Mouse (Mus musculus): Measurements from ENCODE around the gene Gzmb. TPM values are rescaled to one million over a fixed set of nuclear protein-coding genes. Genes with fewer than 3 reads are reported as not detected.
"Not testable (repeated sequence)": the region's sequence is repeated elsewhere in the genome, so short reads cannot be mapped to it uniquely, and the experiment has no call there.

The Gzmb gene
- polyA plus RNA-seq, 1 experiment from 2014 or later = not detected

DNA sequence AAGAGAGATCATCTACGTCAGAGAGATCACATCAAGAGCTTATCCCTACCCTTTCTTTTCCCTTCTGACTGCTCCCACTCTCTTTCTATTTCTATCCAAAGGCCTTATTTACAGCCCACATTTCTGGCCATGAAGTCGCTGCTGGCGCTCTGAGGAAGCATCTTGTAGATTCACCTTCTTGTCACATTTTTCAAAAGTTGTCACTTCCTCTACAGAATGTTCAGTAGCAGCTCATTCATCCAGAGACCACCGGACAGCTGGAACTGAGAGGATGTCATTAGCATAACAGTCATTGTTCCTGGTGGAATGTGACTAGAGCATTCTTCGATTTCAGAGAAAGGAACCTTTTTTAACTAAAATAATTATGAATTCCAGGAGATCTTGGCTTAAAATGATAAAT is 26.6 kb upstream of the Gzmb start:
- no peak overlapping the region for H3K27ac ChIP-seq (replicated peaks; ENCODE audit: low read depth, low read length)
- no peaks in the 10 kb centered on the region for H3K4me1 ChIP-seq (ENCODE audit: control insufficient read depth, insufficient read depth, low read length)
- DNase-seq (ENCODE audit: low spot score) (peak; percentile 18), ATAC-seq (ENCODE audit: insufficient number of reproducible peaks, low FRiP score, low TSS enrichment, low read depth) (no peak)
- H3K9ac ChIP-seq (ENCODE audit: low read length) = no peak overlapping the region
- H3K9me3 ChIP-seq (ENCODE audit: control insufficient read depth, low read length) = no peaks in the 10 kb centered on the region
- 70% methylated on average over 5 of the region's 5 CpGs for WGBS
- H3K36me3 ChIP-seq (ENCODE audit: control insufficient read depth, insufficient read depth, low read length) = no peaks in the 10 kb centered on the region
- no peaks in the 10 kb centered on the region for H3K27me3 ChIP-seq (ENCODE audit: control insufficient read depth, insufficient read depth, low read length)
- no peak overlapping the region for H3K4me3 ChIP-seq (ENCODE audit: low read depth, low read length)
- H3K4me2 ChIP-seq (ENCODE audit: low read depth, severe bottlenecking) = no peak overlapping the region

DNA sequence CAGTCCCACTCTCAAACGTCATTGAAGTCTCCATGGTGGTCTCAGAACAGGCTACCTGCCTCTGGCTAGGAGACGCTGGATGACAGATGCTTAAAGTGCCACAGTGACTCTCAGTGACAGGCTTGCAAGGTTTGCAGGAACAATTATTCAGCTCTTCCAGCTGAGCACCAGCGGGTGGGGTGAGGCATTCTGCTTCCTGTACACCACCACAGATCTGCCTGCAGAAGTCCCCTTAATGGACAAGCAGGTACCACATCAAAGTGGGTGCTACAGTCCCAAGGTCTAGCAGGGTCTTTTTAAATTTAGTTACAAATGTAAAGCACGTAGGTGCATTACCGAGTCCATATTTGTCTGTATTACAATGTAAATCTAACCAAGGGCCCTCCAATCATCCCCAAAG is 25.7 kb upstream of the Gzmb start:
- WGBS = 79% methylated on average over 5 of the region's 5 CpGs
- peak; percentile 17 for DNase-seq (ENCODE audit: low spot score)
- H3K36me3 ChIP-seq (ENCODE audit: control insufficient read depth, insufficient read depth, low read length) = no peaks in the 10 kb centered on the region
- no peak for ATAC-seq (ENCODE audit: insufficient number of reproducible peaks, low FRiP score, low TSS enrichment, low read depth)
- H3K9ac ChIP-seq (ENCODE audit: low read length) = no peak overlapping the region
- no peak overlapping the region for H3K4me2 ChIP-seq (ENCODE audit: low read depth, severe bottlenecking)
- no peaks in the 10 kb centered on the region for H3K27me3 ChIP-seq (ENCODE audit: control insufficient read depth, insufficient read depth, low read length)
- no peaks in the 10 kb centered on the region for H3K4me1 ChIP-seq (ENCODE audit: control insufficient read depth, insufficient read depth, low read length)
- no peaks in the 10 kb centered on the region for H3K9me3 ChIP-seq (ENCODE audit: control insufficient read depth, low read length)
- H3K27ac ChIP-seq (replicated peaks; ENCODE audit: low read depth, low read length) = no peak overlapping the region
- no peak overlapping the region for H3K4me3 ChIP-seq (ENCODE audit: low read depth, low read length)

GRCm38 (mm10) chr14:56284356-56285325 is 22.6 kb upstream of the Gzmb start:
- H3K9me3 ChIP-seq (ENCODE audit: control insufficient read depth, low read length) = no peaks in the 10 kb centered on the region
- H3K36me3 ChIP-seq (ENCODE audit: control insufficient read depth, insufficient read depth, low read length) = no peaks in the 10 kb centered on the region
- H3K27ac ChIP-seq (replicated peaks; ENCODE audit: low read depth, low read length) = no peak overlapping the region
- WGBS = 78% methylated on average over 6 of the region's 6 CpGs
- no peak overlapping the region for H3K4me2 ChIP-seq (ENCODE audit: low read depth, severe bottlenecking)
- H3K4me3 ChIP-seq (ENCODE audit: low read depth, low read length) = no peak overlapping the region
- ATAC-seq (ENCODE audit: insufficient number of reproducible peaks, low FRiP score, low TSS enrichment, low read depth) (no peak), DNase-seq (ENCODE audit: low spot score) (peak; percentile 7)
- no peaks in the 10 kb centered on the region for H3K27me3 ChIP-seq (ENCODE audit: control insufficient read depth, insufficient read depth, low read length)
- H3K4me1 ChIP-seq (ENCODE audit: control insufficient read depth, insufficient read depth, low read length) = no peaks in the 10 kb centered on the region
- no peak overlapping the region for H3K9ac ChIP-seq (ENCODE audit: low read length)

DNA sequence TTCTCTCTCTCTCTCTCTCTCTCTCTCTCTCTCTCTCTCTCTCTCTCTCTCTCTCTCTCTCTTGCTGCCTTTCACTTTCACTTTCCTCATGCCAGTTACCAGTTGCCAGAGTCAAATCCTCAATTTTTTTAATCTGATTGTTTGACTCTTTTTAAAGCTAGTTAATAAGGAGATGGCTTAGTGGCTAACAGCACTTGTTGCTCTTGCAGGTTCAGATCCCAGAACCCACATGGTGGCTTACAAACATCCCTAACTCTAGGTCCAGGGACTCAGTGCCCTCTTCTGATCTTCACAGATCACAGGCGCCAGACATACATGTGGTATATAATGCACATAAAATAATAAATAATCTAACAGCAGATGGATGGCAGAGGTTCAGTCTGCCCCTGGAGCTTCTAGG is 21.8 kb upstream of the Gzmb start:
- Histone ChIP-seq H3K36me3 (ENCODE audit: control insufficient read depth, insufficient read depth, low read length) (no peaks in the 10 kb centered on the region), H3K9me3 (ENCODE audit: control insufficient read depth, low read length) (no peaks in the 10 kb centered on the region), H3K27ac (replicated peaks; ENCODE audit: low read depth, low read length) (no peak overlapping the region), H3K4me2 (ENCODE audit: low read depth, severe bottlenecking) (no peak overlapping the region), H3K9ac (ENCODE audit: low read length) (no peak overlapping the region), H3K4me1 (ENCODE audit: control insufficient read depth, insufficient read depth, low read length) (no peaks in the 10 kb centered on the region), H3K27me3 (ENCODE audit: control insufficient read depth, insufficient read depth, low read length) (no peaks in the 10 kb centered on the region), H3K4me3 (ENCODE audit: low read depth, low read length) (no peak overlapping the region)
- no peak for ATAC-seq (ENCODE audit: insufficient number of reproducible peaks, low FRiP score, low TSS enrichment, low read depth)
- no peak for DNase-seq (ENCODE audit: low spot score)
- WGBS = 88% methylated on average over 1 of the region's 1 CpGs

- WGBS = 78% methylated on average over 5 of the region's 5 CpGs
- Histone ChIP-seq H3K4me3 (ENCODE audit: low read depth, low read length) (no peak overlapping the region), H3K9ac (ENCODE audit: low read length) (no peak overlapping the region), H3K36me3 (ENCODE audit: control insufficient read depth, insufficient read depth, low read length) (no peaks in the 10 kb centered on the region), H3K27me3 (ENCODE audit: control insufficient read depth, insufficient read depth, low read length) (no peaks in the 10 kb centered on the region), H3K9me3 (ENCODE audit: control insufficient read depth, low read length) (no peaks in the 10 kb centered on the region), H3K27ac (replicated peaks; ENCODE audit: low read depth, low read length) (no peak overlapping the region), H3K4me1 (ENCODE audit: control insufficient read depth, insufficient read depth, low read length) (no peaks in the 10 kb centered on the region), H3K4me2 (ENCODE audit: low read depth, severe bottlenecking) (no peak overlapping the region)
- ATAC-seq (ENCODE audit: insufficient number of reproducible peaks, low FRiP score, low TSS enrichment, low read depth) = no peak
- no peak for DNase-seq (ENCODE audit: low spot score)
Observed at GRCm38 (mm10) chr14:56281090-56281489, 19.0 kb upstream of the Gzmb start.

DNA sequence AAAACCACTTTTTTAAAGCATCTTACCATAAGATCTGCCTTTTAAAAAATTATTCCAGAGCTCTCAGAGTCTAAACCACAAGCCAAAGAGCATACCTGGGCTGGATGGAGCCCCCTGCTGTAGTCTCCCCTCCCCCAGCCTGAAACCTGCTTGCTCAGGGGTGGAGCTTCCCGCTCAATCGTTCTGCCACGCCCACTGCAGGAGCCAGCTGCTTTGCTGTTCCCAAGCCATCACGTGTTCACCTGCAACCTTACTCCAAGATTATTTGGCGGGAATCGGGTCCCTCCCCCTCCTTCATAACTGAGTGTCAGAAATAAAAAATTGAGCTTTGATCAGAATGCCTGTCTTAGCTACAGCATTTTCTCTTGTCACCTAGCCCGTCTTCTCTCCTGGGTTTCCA is 16.6 kb upstream of the Gzmb start:
- not testable (repeated sequence) for H3K4me1 ChIP-seq (ENCODE audit: control insufficient read depth, insufficient read depth, low read length); H3K4me3 ChIP-seq (ENCODE audit: low read depth, low read length); H3K36me3 ChIP-seq (ENCODE audit: control insufficient read depth, insufficient read depth, low read length); H3K9ac ChIP-seq (ENCODE audit: low read length); DNase-seq (ENCODE audit: low spot score); H3K9me3 ChIP-seq (ENCODE audit: control insufficient read depth, low read length); H3K27me3 ChIP-seq (ENCODE audit: control insufficient read depth, insufficient read depth, low read length); ATAC-seq (ENCODE audit: insufficient number of reproducible peaks, low FRiP score, low TSS enrichment, low read depth); H3K27ac ChIP-seq (replicated peaks; ENCODE audit: low read depth, low read length); H3K4me2 ChIP-seq (ENCODE audit: low read depth, severe bottlenecking)
- 44% methylated on average over 7 of the region's 7 CpGs for WGBS

GRCm38 (mm10) chr14:56276096-56276495 is 14.0 kb upstream of the Gzmb start:
- H3K27ac ChIP-seq (replicated peaks; ENCODE audit: low read depth, low read length); H3K4me3 ChIP-seq (ENCODE audit: low read depth, low read length); H3K9ac ChIP-seq (ENCODE audit: low read length); ATAC-seq (ENCODE audit: insufficient number of reproducible peaks, low FRiP score, low TSS enrichment, low read depth); H3K36me3 ChIP-seq (ENCODE audit: control insufficient read depth, insufficient read depth, low read length); DNase-seq (ENCODE audit: low spot score); H3K4me1 ChIP-seq (ENCODE audit: control insufficient read depth, insufficient read depth, low read length); H3K9me3 ChIP-seq (ENCODE audit: control insufficient read depth, low read length); H3K27me3 ChIP-seq (ENCODE audit: control insufficient read depth, insufficient read depth, low read length); H3K4me2 ChIP-seq (ENCODE audit: low read depth, severe bottlenecking): not testable (repeated sequence)
- whole genome bisulfite sequencing = 74% methylated on average over 7 of the region's 7 CpGs

DNA sequence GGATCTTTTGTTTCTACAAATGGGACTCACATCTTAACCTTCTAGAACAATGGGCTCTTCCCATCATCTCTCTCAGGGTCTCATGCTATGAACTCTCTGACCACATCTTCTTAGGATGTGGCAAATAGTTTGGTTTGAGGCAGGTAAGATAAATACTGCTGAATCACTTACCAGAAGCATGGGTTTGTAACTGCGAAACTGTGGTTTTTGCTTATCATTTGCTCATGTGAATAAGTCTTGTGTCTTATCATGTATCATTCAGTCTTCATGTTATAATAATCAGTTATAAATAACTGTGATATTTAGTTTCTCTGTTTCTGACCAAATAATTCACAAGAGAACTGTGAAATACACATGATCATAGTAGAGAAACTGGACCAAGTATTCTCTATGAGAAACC is 4.0 kb upstream of the Gzmb start:
- Histone ChIP-seq H3K4me1 (ENCODE audit: control insufficient read depth, insufficient read depth, low read length) (no peaks in the 10 kb centered on the region), H3K36me3 (ENCODE audit: control insufficient read depth, insufficient read depth, low read length) (no peaks in the 10 kb centered on the region), H3K27me3 (ENCODE audit: control insufficient read depth, insufficient read depth, low read length) (no peaks in the 10 kb centered on the region), H3K27ac (replicated peaks; ENCODE audit: low read depth, low read length) (no peak overlapping the region), H3K9me3 (ENCODE audit: control insufficient read depth, low read length) (no peaks in the 10 kb centered on the region), H3K4me3 (ENCODE audit: low read depth, low read length) (no peak overlapping the region), H3K9ac (ENCODE audit: low read length) (no peak overlapping the region), H3K4me2 (ENCODE audit: low read depth, severe bottlenecking) (no peak overlapping the region)
- DNase-seq (ENCODE audit: low spot score) (no peak), ATAC-seq (ENCODE audit: insufficient number of reproducible peaks, low FRiP score, low TSS enrichment, low read depth) (no peak)
- WGBS = 95% methylated on average over 1 of the region's 1 CpGs

DNA sequence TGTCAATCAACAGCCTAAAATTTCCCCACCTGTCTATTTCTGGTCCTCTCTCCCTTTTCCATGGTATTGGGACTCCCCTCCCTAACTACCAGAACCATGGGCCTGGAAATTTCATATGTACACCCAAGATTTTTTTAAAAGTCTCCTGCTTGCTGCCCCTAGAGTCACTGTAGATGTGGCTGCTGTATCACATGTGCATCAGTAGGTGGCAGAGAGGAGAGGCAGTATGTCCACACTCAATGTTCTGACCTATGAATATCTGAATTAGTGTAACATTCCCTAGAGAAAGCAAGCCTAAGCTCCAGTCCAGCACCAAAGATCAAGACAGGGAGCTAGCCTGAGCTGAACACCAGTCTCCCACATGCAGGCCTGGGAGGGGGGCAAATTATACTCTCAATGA is 21.7 kb downstream of the Gzmb start:
- H3K27ac ChIP-seq (replicated peaks; ENCODE audit: low read depth, low read length) = no peak overlapping the region
- no peaks in the 10 kb centered on the region for H3K4me1 ChIP-seq (ENCODE audit: control insufficient read depth, insufficient read depth, low read length)
- no peaks in the 10 kb centered on the region for H3K36me3 ChIP-seq (ENCODE audit: control insufficient read depth, insufficient read depth, low read length)
- no peaks in the 10 kb centered on the region for H3K27me3 ChIP-seq (ENCODE audit: control insufficient read depth, insufficient read depth, low read length)
- H3K4me3 ChIP-seq (ENCODE audit: low read depth, low read length) = no peak overlapping the region
- H3K9me3 ChIP-seq (ENCODE audit: control insufficient read depth, low read length) = no peaks in the 10 kb centered on the region
- ATAC-seq (ENCODE audit: insufficient number of reproducible peaks, low FRiP score, low TSS enrichment, low read depth) (no peak), DNase-seq (ENCODE audit: low spot score) (no peak)
- H3K9ac ChIP-seq (ENCODE audit: low read length) = no peak overlapping the region
- no peak overlapping the region for H3K4me2 ChIP-seq (ENCODE audit: low read depth, severe bottlenecking)

All from limb, embryonic 11.5 days (tissue).